Mouse (Mus musculus) ES-E14 (cell line): ENCODE results near the gene Ccdc149. TPM values are rescaled to one million over a fixed set of nuclear protein-coding genes. Genes with fewer than 3 reads are reported as not detected.

ENCODE experiments used
- DNase-seq: peaks from one replicate; pipeline ENCODE4 v3.0.0-alpha.2; 2013; ENCODE audit warnings: low read depth, low spot score
- H3K27ac ChIP-seq: 2 replicates; pipeline ENCODE4 v1.5.1; 2012; ENCODE audit warnings: low read depth, mild to moderate bottlenecking, low read length, moderate library complexity, mixed read lengths; ENCODE audit not compliant: poor library complexity, insufficient read depth, severe bottlenecking
- H3K36me3 ChIP-seq: 2 replicates; pipeline ENCODE4 v1.6.1; 2012; ENCODE audit warnings: mild to moderate bottlenecking, low read length, moderate library complexity, mixed read lengths; ENCODE audit not compliant: control insufficient read depth, poor library complexity, insufficient read depth, severe bottlenecking
- H3K4me1 ChIP-seq, 2 experiments: fragments of 150-350 bp in 1 of 2; sonication (generic) in 1 of 2; 2 replicates each; pipeline ENCODE4 v1.6.1; 2012; ENCODE audit warnings: low read length in 2 of 2, mild to moderate bottlenecking in 1 of 2, mixed read lengths in 1 of 2; ENCODE audit not compliant: control insufficient read depth in 2 of 2, insufficient read depth in 2 of 2, poor library complexity in 1 of 2
- H3K4me3 ChIP-seq, 2 experiments: fragments of 150-350 bp in 1 of 2; sonication (generic) in 1 of 2; 2 replicates each; pipeline ENCODE4 v1.5.1; 2012; ENCODE audit warnings: low read length in 2 of 2, low read depth in 1 of 2, mild to moderate bottlenecking in 1 of 2, mixed read lengths in 1 of 2; ENCODE audit not compliant: insufficient read depth in 1 of 2, poor library complexity in 1 of 2, severe bottlenecking in 1 of 2
- H3K9ac ChIP-seq: 2 replicates; pipeline ENCODE4 v1.6.1; 2012; ENCODE audit warnings: low read depth, mild to moderate bottlenecking, low read length, mixed read lengths; ENCODE audit not compliant: poor library complexity, insufficient read depth, severe bottlenecking
- H3K9me3 ChIP-seq: fragments of 150-350 bp; sonication (generic); 2 replicates; pipeline ENCODE4 v1.6.1; 2012; ENCODE audit warnings: low read depth, mild to moderate bottlenecking, low read length; ENCODE audit not compliant: control insufficient read depth, insufficient read depth
- CHD2 ChIP-seq: IDR thresholded peaks from 2 replicates; pipeline ENCODE4 v1.6.1; 2014; ENCODE audit warnings: mild to moderate bottlenecking, low read depth, low read length, inconsistent platforms
- HCFC1 ChIP-seq: IDR thresholded peaks from 2 replicates; pipeline ENCODE4 v1.6.1; 2012; ENCODE audit warnings: low read length, inconsistent platforms, borderline replicate concordance; ENCODE audit not compliant: insufficient read depth
- MAFK ChIP-seq: IDR thresholded peaks from 2 replicates; pipeline ENCODE4 v1.6.1; 2014; ENCODE audit warnings: mild to moderate bottlenecking, low read depth, low read length, inconsistent platforms; ENCODE audit not compliant: insufficient read depth
- ZC3H11A ChIP-seq: IDR thresholded peaks from 2 replicates; pipeline ENCODE4 v1.6.1; 2012; ENCODE audit warnings: low read depth, mild to moderate bottlenecking, inconsistent platforms, low read length, borderline replicate concordance
- ZNF384 ChIP-seq: IDR thresholded peaks from 2 replicates; pipeline ENCODE4 v1.6.1; 2012; ENCODE audit warnings: low read depth, low read length, inconsistent platforms
- in situ Hi-C, 2 experiments: fragments of 600-800 bp; cut with MboI; formaldehyde crosslinking; loops; one replicate each; pipeline ENCODE4 v1.15.1; 2025; ENCODE audit warnings: low sequenced_read_pairs in 2 of 2, inconsistent platforms in 1 of 2; ENCODE audit not compliant: unreplicated experiment in 2 of 2
- total RNA-seq: library from RNA; depleted of rRNA; stranded (reverse); fragments of 300-350 nt; gene quantifications from 2 replicates; pipeline ENCODE4 v1.2.3, GENCODE M21; 2012

The Ccdc149 gene
- total RNA-seq, 1 experiment, result 0.27 TPM

DNA sequence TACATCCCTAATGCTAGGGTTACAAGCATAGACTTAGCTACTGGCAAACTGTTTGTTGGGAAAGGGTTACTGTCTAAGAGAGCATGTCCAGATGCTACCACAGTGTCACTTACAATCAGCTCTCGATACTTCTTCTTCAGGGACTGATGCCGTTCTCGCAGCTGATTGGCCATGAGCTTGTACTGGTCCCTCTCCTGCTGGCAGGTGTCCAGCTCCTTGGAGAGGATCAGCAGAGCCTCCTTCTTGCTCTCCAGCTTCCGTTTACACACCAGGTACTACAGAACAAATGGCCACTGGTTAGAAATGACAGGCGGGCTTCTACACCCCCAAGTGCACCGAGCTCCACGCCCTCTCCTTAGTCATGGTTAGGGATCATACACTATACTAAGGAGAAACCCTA lies 32.4 kb downstream of the Ccdc149 start:
- Histone ChIP-seq H3K36me3 (no peaks in the 10 kb centered on the region), H3K9me3 (no peaks in the 10 kb centered on the region), H3K9ac (no peak overlapping the region), H3K27ac (no peak overlapping the region), H3K4me3 (no peak overlapping the region), H3K4me1 (no peaks in the 10 kb centered on the region)
- no peak for DNase-seq
- in situ Hi-C loops, result no loop called here
- TF ChIP-seq ZNF384, result no peak
- TF ChIP-seq MAFK, result no peak
- TF ChIP-seq ZC3H11A, result no peak
- no peak for TF ChIP-seq HCFC1
- TF ChIP-seq CHD2, result no peak

DNA sequence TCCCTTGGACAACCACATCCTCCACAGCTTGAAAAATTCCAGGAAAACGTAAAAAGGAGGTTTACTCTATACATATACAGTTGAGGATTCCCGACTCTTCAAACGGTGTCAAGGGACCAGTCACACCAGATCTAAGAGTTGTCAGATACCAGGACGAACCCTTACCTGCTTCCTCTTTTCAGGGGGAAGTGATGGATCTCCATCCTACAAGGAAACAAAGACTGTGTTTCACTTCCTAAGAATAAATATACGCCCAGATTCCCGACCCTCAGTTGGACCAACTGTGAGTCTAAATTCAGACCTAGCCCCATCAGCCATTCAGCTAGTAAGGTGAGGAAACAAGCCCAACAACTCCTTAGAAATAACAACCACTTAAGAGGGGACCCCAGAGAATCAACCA lies 35.8 kb downstream of the Ccdc149 start:
- TF ChIP-seq CHD2, result no peak
- H3K27ac ChIP-seq, result no peak overlapping the region
- no peak for DNase-seq
- in situ Hi-C loops, result no loop called here
- H3K4me1 ChIP-seq, result no peaks in the 10 kb centered on the region
- no peak overlapping the region for H3K9ac ChIP-seq
- no peaks in the 10 kb centered on the region for H3K36me3 ChIP-seq
- no peaks in the 10 kb centered on the region for H3K9me3 ChIP-seq
- no peak overlapping the region for H3K4me3 ChIP-seq

DNA sequence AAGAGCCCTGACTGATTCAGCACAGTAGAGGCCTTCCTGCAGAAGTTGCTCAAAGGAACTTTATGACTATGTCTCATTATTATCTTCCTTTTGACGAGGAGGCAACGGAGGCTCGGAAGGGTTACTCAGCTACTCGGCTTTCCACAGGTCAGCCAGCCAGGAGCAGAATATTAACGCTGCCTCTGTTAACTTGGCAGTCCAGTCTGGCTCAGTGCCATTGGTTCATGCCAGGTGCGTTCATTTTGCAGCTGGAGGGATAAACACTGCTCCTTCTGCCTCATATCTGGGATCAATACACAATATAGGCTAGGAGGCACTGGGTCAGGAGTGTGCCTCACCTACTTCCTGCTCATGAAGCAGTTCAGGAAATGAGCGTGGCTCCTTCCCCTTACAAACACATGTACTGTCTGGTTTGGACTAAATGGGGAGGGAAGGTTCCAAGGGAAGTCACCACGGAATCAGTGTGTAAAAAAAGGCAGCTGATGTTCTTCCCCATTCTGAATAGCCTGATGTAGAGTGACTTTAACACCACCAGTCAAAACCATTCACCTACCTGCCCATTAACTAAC lies 40.0 kb downstream of the Ccdc149 start:
- no peak for TF ChIP-seq HCFC1
- no peak for TF ChIP-seq ZNF384
- TF ChIP-seq MAFK, result no peak
- no peak for TF ChIP-seq CHD2
- no peak for TF ChIP-seq ZC3H11A
- DNase-seq, result no peak
- H3K9me3 ChIP-seq, result no peaks in the 10 kb centered on the region
- no peak overlapping the region for H3K9ac ChIP-seq
- H3K36me3 ChIP-seq, result no peaks in the 10 kb centered on the region
- no peaks in the 10 kb centered on the region for H3K4me1 ChIP-seq
- H3K4me3 ChIP-seq, result no peak overlapping the region
- H3K27ac ChIP-seq, result no peak overlapping the region
- in situ Hi-C loops, result no loop called here

DNA sequence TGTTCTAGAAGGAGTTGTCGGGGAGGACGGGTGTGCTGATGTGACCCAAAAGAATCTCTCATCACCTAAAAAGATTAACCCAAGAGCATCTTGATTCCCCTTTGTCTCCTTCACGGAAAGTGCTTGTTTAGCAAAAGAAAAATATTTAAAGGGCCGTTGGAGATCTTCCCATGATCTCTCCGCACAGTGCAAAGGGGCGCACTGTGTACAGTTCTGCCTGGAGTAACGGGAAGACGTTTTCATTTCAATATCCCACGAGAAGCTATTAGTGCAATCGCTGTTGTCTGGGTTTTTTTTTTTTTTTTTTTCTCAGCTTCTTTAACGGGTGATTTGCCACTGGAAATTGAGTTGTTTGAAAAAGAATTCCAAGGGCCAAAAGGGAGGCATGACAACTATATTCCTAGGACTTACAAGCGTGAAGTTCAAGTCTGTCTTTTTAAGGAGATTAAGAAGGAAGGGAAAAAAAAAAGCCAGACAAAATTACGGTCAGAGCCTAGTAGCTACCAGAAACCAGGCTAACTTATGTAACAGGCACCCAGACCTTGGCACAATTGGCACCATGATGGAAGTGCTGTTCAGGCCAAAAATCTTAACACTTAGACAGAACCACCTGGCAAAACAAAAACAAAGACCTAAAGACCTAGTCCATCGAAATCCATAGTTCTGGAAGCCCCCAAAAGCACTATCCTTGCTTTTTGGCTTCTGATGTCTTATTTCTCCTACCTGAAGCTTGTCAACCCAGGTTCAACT lies 41.4 kb downstream of the Ccdc149 start:
- no peak overlapping the region for H3K27ac ChIP-seq
- no peaks in the 10 kb centered on the region for H3K36me3 ChIP-seq
- in situ Hi-C loops, result no loop called here
- no peaks in the 10 kb centered on the region for H3K9me3 ChIP-seq
- no peak overlapping the region for H3K9ac ChIP-seq
- H3K4me1 ChIP-seq, result no peaks in the 10 kb centered on the region
- TF ChIP-seq ZC3H11A (no peak), MAFK (no peak), ZNF384 (no peak), HCFC1 (no peak), CHD2 (no peak)
- no peak overlapping the region for H3K4me3 ChIP-seq
- DNase-seq, result no peak

DNA sequence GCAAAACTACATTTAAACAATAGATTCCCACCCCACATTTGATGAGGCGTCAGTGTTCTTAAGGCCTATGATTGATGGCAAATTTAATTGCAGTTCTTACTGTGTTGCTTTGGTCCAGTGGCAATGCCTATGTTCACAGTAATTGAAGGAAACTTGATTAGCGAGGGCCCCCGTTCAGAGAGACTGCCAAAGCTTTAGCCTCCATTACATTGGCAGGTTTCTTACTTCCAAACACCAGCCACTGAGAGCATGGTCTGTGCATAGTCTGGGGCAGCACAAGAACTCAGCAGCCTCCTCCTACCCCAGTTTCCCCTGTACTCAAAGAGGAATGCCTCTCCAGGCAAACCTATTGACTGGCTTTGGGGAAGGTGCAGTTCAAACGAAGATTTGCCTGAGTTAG lies 42.7 kb downstream of the Ccdc149 start:
- TF ChIP-seq MAFK (no peak), CHD2 (no peak), ZC3H11A (no peak), HCFC1 (no peak), ZNF384 (no peak)
- DNase-seq, result no peak
- no peaks in the 10 kb centered on the region for H3K9me3 ChIP-seq
- no peaks in the 10 kb centered on the region for H3K4me1 ChIP-seq
- H3K36me3 ChIP-seq, result no peaks in the 10 kb centered on the region
- in situ Hi-C loops, result no loop called here
- H3K27ac ChIP-seq, result no peak overlapping the region
- H3K9ac ChIP-seq, result no peak overlapping the region
- no peak overlapping the region for H3K4me3 ChIP-seq
